Mouse (Mus musculus): Measurements from ENCODE around the gene Ms4a13. TPM values are rescaled to one million over a fixed set of nuclear protein-coding genes. Genes with fewer than 3 reads are reported as not detected.

The Ms4a13 gene
- polyA plus RNA-seq, 1 experiment from 2014 or later, result not detected

Other genes with a start within 250 kb of the Ms4a13 start
- 9.8 and 11.6 TPM in 2 replicates for gene Ccdc86, start 247.5 kb downstream of the Ms4a13 start, polyA plus RNA-seq (2014; fragmentation: Nextera tagmentation; extraction: Ambion mirVana)
- not detected in 2 replicates for gene Ms4a10, start 222.1 kb downstream of the Ms4a13 start, polyA plus RNA-seq (2014; fragmentation: Nextera tagmentation; extraction: Ambion mirVana)
- not detected in 2 replicates for gene Ms4a15, start 203.5 kb downstream of the Ms4a13 start, polyA plus RNA-seq (2014; fragmentation: Nextera tagmentation; extraction: Ambion mirVana)
- not detected in 2 replicates for gene Ms4a18, start 178.7 kb downstream of the Ms4a13 start, polyA plus RNA-seq (2014; fragmentation: Nextera tagmentation; extraction: Ambion mirVana)
- not detected in 2 replicates for gene Ms4a8a, start 115.6 kb downstream of the Ms4a13 start, polyA plus RNA-seq (2014; fragmentation: Nextera tagmentation; extraction: Ambion mirVana)
- gene 1700017D01Rik, start 65.9 kb downstream of the Ms4a13 start, polyA plus RNA-seq (2014; fragmentation: Nextera tagmentation; extraction: Ambion mirVana), result not detected in 2 replicates
- not detected in 2 replicates for gene 1700025F22Rik, start 31.4 kb downstream of the Ms4a13 start, polyA plus RNA-seq (2014; fragmentation: Nextera tagmentation; extraction: Ambion mirVana)
- not detected in 2 replicates for gene Ms4a12, start 35.7 kb upstream of the Ms4a13 start, polyA plus RNA-seq (2014; fragmentation: Nextera tagmentation; extraction: Ambion mirVana)
- gene Ms4a1, start 69.5 kb upstream of the Ms4a13 start, polyA plus RNA-seq (2014; fragmentation: Nextera tagmentation; extraction: Ambion mirVana), result not detected in 2 replicates
- gene Ms4a5, start 87.1 kb upstream of the Ms4a13 start, polyA plus RNA-seq (2014; fragmentation: Nextera tagmentation; extraction: Ambion mirVana), result not detected in 2 replicates
- 0.06 TPM in 1 of 2 replicates, not detected in the other for gene Ms4a14, start 117.7 kb upstream of the Ms4a13 start, polyA plus RNA-seq (2014; fragmentation: Nextera tagmentation; extraction: Ambion mirVana)
- gene Ms4a7, start 139.4 kb upstream of the Ms4a13 start, polyA plus RNA-seq (2014; fragmentation: Nextera tagmentation; extraction: Ambion mirVana), result 0.63 and 4.0 TPM in 2 replicates
- gene Ms4a4a, start 178.8 kb upstream of the Ms4a13 start, polyA plus RNA-seq (2014; fragmentation: Nextera tagmentation; extraction: Ambion mirVana), result 2.6 TPM in 1 of 2 replicates, not detected in the other
- gene Ms4a4c, start 208.0 kb upstream of the Ms4a13 start, polyA plus RNA-seq (2014; fragmentation: Nextera tagmentation; extraction: Ambion mirVana), result not detected in 2 replicates
- not detected in 2 replicates for gene Ms4a4b, start 246.8 kb upstream of the Ms4a13 start, polyA plus RNA-seq (2014; fragmentation: Nextera tagmentation; extraction: Ambion mirVana)

Measured in neural tube, embryonic 14.5 days (tissue).